Mouse (Mus musculus) monocyte, adult 2 months (primary cell): ENCODE results near the gene Eif5.
"Not testable (repeated sequence)": the region's sequence is repeated elsewhere in the genome, so short reads cannot be mapped to it uniquely, and the experiment has no call there.

Experiments used
- DNase-seq, 2 experiments: peaks; one replicate each; pipeline ENCODE4 v3.0.0; 2022; ENCODE audit warnings: low spot score in 2 of 2, low read depth in 1 of 2

Gene Eif5

DNA sequence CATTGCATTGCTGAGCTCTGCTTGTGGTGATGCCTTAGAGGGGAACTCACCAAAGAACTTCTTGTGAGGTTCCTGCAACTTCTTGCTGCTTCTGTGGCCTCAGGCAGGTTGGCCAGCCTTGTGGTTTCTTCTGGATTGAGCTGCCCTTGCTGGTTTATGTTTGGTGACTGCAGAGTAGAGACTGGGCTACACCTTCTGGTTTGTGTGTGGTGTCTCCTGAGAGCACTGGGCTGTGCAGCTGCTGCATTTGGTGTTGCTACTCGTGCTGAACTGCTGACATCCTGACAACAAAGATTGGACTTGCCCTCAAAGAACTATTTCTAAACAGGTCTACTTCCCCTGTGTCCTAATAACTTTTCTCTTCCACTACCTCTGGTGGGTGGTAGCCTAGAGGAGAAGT is 13.3 kb upstream of the Eif5 start:
- DNase-seq = no peak

DNA sequence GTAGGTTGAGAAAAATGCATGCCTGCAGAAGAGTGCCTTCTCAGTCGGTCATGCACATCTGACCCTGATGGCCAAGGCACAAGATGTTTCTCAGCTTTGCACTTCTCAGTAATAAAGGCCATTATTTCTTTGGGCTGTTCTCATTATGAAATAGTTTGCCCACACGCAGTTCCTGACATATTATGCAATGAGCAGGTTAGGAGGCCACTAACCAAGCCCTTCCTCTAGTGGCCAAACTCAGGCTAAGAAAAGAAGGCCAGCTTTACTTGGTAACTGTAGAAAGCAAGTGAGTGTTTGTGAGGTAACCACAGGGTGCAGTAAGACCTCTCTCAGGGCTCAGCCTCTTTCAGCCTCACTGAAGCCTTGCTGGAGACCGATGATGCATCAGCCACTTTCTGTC is 12.9 kb upstream of the Eif5 start:
- DNase-seq = peak in 1 of 2 experiments; percentile 13

DNA sequence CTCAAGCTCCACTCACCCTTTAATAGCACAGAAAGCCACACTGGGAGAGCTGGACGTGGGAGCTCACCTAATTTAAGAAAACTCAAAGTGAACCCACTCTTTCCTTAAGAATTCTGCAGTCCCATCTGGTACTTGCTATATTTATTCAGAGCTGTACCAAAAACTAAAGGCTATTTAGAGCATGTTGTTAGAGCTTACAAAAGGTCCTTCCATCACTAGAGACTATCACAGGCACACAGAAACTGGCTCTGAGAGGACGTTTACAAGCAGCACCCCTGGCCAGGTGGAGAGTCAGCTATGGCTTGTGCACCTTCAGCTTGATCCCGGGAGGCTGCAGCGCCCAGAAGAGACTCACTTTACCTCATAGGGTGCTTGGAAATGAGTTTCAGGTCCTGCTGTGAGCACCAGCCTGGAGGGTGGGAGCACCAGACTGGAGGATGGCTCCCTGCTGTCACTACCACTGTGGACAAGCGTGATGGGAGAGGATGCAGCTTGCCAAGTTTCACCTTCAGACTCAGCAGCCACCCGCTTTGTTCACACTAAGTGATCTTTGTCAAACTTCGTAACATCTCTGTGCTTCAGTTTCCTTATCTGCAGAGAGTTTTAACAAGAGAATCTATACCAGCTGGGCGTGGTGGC is 10.1 kb upstream of the Eif5 start:
- DNase-seq = no peak

DNA sequence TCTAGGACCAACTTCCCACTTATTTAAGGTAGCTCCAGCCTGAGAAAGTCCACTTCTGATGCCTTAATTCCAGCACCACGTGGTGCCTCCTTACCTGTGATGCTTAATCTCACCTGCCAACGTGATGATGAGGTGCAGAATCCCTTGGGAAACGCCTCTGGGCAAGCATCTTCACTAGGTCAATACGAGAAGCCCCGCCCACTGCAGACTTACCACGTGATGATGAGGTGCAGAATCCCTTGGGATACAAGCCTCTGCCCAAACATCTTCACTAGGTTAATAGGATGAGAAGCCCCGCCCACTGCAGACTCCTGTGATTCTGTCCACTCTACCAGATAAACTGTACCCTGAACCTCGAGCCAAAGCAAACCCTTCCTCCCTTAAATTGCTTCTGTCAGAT is 8.6 kb upstream of the Eif5 start:
- DNase-seq = no peak

DNA sequence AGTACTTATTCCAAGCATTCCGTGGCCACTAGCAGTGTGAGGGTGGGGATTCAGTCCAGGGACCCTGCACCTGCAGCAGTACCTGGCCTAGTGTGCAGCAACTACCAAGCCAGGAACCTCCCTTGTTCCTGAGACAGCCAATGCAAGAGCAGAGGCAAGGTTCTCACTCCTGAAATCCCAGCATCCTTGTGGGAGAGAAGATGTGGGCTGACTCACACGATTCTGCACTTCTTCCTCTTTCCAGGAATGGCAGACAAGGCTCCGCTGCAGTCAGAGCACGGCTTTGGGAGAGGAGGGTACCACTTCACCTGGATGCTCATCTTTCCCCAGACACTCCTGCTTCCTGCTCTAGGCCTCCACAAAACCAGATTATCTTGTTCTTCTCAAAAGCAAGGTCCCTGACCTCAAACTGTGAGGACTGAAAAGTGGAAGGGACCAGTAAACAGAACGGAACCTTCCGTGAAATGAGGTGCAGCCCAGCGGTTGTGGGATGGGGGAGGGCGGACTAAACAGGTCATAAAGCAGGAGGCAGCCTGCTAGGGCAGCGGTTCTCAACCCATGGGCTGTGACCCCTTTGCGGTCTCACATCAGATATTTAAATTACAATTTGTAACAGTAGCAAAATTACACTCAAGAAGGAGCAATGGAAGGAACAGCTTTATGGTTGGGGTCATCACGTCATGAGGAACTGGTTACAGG is 4.6 kb upstream of the Eif5 start:
- DNase-seq = no peak

DNA sequence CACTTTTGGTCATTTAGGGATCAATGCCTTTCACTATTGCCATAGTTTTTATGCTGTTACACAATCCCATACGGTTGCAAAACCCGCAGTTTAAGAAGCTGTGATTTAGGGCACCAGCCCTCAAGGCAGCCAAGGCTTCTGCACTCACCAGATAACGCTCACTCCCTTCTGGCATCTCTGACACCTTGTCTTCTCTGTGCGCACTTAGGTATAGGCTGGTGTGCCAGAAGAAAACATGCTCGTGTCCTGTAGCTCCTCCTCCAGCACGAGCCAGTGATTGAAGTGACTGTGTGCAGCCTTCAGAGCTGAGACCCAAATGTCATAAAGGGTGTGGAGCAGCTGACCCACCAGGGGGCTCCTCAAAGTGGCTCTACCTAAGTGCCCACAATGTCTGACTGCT is 2.5 kb upstream of the Eif5 start:
- DNase-seq = no peak

DNA sequence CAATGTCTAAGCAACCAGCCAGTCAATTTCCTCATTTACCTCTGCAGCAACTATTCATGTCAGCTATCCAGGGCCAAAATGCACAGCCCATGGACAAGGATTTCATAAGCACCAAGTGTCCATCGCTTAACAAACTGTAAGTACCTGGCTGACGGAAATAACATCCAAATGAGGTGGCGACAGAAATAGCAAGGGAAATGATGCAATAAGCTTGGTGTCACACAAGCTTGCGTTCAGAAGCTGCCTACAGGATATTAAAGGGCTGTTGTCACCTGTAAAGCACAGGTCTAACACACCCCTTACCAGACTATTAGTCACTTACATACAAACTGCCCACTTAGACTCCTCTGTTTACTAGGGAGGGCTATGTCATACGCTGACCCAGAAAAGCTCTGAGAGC is 2.1 kb upstream of the Eif5 start:
- no peak for DNase-seq

DNA sequence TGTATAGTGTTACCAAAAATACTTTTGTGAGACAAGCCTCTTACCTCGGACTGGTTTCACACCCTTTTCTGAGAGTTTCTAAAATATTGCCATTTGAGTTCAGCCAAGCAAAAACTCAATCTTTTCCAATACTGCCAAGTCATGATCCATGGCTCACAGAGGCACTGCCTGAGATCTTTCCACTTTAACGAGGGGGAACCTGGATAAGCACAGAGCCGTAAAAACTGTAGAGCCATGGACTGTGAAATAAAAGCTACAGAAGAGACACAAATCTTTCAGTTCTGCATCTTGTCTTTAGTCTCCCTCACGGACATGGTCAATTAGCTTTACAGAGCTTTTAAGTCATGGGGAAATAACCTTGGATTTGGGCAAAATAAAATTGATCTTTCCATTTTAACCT is 1.1 kb upstream of the Eif5 start:
- DNase-seq = no peak

DNA sequence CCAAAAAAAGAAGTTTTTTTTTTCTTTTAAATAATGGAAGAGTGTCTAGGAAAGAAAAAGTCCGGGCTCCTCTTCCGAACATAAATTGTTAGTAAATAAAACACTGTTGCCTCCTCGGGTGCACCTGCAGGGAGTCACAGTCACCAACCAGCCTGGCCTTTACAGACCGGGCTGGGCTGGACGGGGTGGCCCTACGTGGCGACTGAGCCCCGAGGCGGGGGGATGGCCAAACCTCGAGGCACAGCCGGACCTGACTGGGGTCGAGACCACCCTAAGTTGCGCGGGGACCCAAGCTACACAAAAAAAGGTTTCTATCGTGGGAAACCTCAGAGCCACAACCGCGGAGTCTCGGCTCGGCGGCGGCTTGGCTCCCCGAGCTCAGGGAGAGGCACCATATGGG is 475 bp upstream of the Eif5 start:
- no peak for DNase-seq

DNA sequence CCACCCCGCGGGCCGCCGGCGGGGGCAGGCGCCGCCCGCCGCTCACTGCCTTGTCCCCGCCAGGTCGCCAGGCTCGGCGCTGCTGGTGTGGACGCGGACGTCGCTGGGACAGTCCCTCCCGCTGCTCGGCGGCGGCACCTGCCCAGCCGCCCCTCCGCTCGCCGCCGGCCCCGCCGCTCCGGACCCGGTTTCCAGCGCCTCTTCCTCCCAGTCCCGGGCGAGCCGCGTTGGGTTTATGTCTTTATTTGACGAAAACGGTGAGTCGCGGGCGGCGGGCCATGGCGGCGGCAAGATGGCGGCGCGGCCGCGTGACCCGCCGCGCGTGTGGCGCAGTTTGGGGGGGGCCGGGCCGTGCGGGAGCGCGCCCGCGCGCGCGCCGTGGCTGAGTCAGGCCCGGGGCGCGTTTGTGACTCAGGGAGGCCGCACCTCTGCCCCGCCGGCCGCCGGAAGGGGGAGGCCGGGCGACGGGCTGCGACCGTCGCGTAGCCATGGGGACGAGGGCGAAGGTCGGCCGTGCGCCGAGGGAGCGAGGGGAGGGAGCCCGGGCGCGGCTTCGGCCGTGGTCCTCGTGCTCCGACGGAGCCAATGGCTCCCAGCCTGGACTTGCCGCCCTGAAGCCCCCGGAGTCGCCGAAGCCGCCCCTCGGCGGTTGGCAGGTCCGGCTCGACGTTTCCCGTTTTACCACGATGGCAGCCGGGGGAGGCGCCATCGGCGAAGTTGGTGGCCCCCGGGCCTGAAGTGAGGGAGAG is 650 bp downstream of the Eif5 start:
- DNase-seq = peak; percentile 48 to 73

DNA sequence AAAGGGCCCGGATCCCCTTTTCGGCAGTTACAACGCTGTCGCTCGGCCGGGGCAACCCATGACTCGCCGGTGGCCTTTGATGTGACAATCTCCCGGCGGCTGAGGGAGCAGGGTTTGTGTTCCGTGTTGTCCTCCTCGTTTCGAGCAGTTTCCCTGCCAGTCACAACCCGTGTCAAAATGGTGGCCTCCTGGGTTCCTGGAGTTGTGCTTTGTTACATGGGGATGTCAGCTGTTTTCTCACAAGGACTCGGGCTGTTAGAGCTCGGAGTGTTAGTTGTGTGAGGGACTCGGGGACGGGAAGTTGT is 1.2 kb downstream of the Eif5 start:
- peak in 1 of 2 experiments; percentile 55 for DNase-seq

DNA sequence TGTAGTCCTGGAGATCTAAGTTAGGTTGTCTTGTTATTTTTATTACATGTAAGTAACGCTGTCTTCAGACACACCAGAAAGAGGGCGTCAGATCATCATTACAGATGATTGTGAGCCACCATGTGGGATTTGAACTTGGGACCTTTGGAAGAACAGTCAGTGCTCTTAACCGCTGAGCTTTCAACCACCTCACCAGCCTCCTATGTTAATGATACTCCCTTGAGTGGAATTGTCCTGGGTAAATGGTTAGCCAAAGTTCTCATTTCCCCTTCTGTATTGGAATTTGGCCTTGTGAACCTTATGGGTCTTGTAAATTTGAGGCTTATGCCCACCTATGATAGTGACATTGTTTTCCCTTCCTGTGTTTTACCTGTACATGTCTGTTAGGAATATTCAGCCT is 9.3 kb downstream of the Eif5 start:
- DNase-seq = no peak

DNA sequence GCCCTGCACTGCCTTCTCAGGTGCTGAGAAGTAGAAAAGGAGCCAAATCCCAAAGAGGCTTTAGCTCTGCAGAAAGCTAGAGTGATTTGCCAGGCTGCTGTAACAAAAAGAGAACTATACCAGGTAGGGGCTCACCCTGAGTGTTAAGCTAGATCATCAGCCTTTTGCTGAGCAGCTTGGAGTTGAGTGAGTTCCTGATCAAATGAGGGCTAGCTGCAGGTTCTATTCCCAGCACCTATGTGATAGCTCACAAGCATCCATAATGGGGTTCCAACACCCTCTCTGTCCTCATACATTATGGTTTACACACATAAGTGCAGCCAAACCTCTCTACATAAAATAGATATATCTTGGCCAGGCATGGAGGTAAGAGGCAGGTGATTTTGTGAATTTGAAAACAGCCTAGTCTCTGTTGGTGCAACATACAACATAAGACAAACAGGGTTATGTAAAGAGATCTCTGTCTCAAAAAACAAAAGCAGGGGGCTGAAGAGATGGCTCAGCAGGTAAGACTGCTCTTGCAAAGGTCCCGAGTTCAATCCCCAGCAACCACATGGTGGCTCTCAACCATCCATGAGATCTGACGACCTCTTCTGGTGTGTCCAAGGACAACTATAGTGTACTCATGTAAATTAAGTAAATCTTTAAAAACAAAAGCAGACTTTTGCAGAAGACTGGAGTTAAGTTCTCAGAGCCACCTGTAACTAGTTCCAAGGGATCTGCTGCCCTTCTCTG is 10.9 kb downstream of the Eif5 start:
- no peak for DNase-seq

DNA sequence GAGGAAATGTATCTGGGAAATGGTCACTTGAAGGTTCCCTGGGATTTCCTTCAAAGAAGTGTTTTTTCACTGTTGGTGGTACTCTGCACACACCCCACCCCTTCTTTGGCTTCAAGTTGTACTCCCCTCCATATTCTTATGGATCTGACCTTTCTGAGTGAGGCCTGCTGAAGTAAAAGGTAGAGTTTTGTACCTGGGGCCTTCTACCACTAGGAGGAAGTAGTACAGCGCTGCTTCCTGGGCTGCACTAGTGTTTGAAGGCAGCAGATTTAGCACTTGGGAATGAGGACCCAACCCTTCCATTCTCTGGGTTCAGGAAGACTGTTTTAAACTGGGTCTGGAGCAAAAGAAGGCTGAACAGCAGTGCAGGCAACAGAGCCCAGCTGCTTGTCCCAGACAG is 12.9 kb downstream of the Eif5 start:
- no peak for DNase-seq

DNA sequence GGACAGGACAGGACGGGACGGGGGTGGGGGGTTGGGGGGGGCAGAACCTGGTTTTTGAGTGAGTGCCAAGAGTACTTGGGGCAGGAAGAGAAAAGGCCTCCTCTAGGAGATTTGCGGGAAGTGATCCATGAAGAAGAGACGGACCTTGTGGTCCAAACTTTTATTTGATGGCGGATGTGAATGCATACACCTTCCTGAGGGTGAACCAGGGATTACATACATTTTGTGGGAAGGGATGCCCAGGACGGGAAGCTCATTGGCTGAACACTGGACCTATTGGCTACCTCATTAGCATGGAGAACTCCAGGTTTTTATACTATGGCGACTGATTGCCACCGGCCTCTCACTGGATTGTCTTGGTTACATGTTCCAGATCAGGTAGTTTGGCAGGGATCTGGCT is 14.5 kb downstream of the Eif5 start:
- DNase-seq = no peak

DNA sequence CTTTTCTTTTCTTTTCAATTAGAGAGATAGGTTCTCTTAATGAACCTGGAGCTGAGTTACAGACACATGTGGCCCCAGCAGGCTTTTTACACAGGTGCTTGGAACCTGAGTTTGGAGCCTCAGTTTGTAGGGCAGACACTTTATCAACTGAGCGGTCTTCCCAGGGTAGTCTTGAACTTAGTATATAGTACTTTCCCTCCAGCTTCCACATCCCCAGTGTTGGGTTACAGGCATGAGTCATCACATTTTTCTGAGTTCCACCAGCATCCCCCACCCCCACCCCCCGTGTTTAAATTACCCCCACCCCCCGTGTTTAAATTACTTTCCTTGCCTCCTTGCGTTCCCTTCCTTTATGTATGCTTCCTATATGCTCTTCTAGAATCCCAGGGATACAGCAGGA is 17.5 kb downstream of the Eif5 start:
- no peak for DNase-seq

DNA sequence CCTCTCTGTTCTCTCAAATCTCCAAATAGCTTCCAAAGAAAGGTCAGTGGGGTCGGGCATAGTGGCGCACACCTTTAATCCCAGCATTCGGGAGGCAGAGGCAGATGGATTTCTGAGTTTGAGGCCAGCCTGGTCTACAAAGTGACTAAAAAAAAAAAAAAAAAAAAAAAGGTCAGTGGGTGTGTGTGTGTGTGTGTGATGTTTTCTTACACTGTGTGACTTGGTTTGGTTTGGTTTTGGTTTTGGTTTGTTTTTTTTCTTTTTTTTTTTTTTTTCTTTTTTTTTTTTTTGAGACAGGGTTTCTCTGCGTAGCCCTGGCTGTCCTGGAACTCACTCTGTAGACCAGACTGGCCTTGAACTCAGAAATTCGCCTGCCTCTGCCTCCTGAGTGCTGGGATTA is 18.1 kb downstream of the Eif5 start:
- not testable (repeated sequence) for DNase-seq

DNA sequence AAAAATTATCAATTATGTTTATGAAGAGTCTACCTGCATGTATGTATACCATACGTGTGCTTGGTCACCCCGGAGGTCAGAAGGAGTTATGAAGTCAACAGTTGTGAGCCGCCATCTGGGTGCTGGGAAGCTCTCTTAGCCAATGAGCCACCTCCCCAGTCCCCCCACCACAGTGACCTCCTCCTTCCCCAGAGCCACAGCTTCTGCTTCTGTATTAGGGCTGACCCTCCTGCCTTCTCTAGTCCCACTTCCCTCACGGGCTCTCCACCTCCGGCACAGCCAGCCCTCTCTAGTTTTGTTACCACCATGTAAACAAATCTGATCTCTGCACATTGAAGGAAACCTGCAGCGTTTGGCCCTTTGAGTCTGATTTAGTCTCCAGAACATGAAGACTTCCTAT is 19.7 kb downstream of the Eif5 start:
- DNase-seq = peak in 1 of 2 experiments; percentile 31

DNA sequence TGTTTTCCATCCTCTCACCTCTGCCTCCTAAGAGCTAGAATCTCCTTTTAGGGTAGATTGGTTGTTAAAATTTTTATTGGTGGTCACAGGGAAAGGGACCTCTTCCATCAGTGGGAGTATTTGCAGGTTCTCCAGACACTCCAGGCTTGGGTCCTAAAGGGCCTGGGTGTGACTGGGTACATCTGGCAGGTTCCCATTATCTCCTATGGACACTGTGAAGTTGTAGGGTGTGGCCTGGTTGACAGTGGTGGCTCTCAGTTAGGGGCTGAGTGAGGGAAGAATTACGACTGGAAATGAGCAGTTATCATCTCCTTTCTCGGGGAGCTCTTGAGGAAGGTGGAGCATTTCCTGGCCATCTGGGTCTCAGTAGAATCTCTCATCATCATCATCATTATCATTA is 20.8 kb downstream of the Eif5 start:
- no peak for DNase-seq

DNA sequence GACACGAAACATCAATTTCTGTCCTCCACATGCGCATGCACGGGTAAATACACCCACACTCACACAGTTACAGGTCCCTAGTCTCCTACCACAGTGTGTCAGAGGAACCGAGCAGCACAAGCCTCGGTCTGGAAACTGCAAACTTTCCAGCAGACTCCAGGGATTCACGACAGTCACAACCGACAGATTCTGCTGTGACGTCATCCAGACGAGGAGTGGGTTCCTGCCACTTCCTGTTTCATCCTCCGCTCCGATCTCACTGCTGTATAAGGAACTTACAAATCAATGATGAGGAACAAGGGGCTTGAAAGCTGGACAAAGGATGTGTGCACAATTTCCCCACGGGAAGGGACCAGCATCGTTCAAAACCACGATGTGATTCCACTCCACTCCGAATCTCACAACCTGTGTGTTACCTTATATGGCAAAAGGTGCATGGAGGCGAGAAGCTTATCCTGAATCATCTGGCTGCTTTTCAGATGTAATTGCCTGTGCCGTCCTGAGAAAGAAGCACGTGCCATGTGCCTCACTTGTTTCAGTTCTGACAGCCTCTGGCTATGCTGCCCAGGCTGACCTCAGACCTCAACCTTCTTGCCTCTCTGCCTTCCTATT is 21.9 kb downstream of the Eif5 start:
- DNase-seq = peak; percentile 55 to 63

DNA sequence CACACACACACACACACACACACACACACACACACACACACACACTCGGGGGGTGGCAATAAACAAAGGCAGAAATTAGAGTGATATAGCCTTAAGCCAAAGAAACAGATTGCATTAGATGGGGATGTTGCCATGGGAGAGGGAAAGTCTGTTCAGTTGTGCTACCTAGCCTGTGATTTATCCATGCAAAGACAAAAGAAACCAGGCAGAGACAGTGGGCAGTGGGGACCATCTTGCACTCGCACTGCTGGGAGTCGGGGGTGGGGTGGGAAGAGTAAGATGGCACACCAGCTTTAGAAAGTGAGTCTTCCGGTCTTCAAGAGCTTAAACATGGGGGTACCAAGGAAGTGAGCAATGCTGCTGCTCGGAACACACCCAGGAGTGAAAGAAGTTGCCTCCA is 22.5 kb downstream of the Eif5 start:
- no peak for DNase-seq
